Mouse (Mus musculus): Measurements from ENCODE around the gene Cped1. TPM values are rescaled to one million over a fixed set of nuclear protein-coding genes. Genes with fewer than 3 reads are reported as not detected.

Gene Cped1
- polyA plus RNA-seq, 1 experiment from 2014 or later: 2.7 TPM

DNA sequence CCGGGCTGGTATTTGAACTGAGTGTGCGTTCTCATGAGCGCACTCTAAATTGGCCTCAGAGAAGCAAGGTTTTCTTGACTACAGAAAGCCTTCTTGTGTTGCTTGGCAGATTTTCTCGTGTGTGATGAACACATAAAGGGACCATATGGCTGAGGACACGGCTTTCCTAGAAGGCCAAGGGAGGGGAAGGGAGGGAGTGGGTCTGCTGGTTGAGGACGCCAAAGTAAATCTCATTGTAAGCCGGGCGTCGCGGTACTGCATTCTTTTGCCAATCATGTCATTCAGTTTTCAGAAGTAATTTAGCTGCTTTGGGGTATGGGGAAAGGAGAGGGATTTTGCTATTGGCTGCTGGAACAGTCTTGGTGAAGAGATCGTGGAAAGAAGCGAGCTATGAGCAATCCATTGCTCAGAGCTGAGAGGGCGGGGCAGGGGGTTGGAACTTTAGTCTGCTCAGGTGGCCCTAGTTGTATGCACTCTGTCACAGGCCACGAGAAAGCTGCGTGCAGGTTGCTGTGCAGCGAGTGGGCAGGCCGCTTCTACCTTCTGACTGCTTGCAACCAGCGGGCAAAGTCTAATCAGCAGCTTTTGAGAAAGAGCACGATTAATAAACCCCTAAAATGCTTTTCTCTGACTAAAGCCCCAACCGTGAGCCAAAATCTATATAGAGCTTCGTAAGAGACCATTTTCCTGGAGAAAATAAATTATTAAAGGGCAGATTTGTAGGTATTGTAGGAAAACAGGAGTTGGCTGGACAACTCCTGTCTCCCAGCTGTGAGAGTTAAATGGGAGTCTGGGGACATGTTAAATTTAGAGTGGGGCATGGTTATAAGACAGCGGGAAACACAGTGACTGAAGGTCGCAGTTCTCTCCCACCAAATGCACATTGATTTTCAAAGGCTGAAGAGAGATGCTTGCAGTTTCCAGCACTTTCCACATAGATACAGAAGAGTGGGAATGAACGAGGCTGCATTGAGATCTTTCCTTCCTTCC, 203.9 kb downstream of the Cped1 start:
- no peak for ATAC-seq (ENCODE audit: low FRiP score)
- Histone ChIP-seq H3K4me2 (no peak overlapping the region), H3K36me3 (no peaks in the 10 kb centered on the region), H3K4me3 (replicated peaks) (no peak overlapping the region), H3K27ac (replicated peaks) (no peak overlapping the region), H3K4me1 (peaks cover 5% of the 10 kb centered on the region; the same call in 1 of the 2 replicates), H3K9me3 (replicated peaks) (no peaks in the 10 kb centered on the region), H3K9ac (replicated peaks) (no peak overlapping the region), H3K27me3 (replicated peaks) (no peaks in the 10 kb centered on the region)
- WGBS: 69% methylated on average over 24 of the region's 24 CpGs

- WGBS: 90% methylated on average over 3 of the region's 3 CpGs
- ATAC-seq (ENCODE audit: low FRiP score): no peak
- H3K9ac ChIP-seq (replicated peaks): no peak overlapping the region
These were observed 212.9 kb downstream of the Cped1 start for GRCm38 (mm10) chr6:22198603-22199002.

GRCm38 (mm10) chr6:22199473-22199872, 213.8 kb downstream of the Cped1 start:
- Histone ChIP-seq H3K4me1 (peaks cover 7% of the 10 kb centered on the region; the same call in 1 of the 2 replicates), H3K27me3 (replicated peaks) (no peaks in the 10 kb centered on the region), H3K9ac (replicated peaks) (no peak overlapping the region), H3K9me3 (replicated peaks) (no peaks in the 10 kb centered on the region), H3K27ac (replicated peaks) (no peak overlapping the region), H3K4me3 (replicated peaks) (no peak overlapping the region), H3K4me2 (no peak overlapping the region), H3K36me3 (no peaks in the 10 kb centered on the region)
- 88% methylated on average over 2 of the region's 2 CpGs for WGBS
- ATAC-seq (ENCODE audit: low FRiP score): no peak

More at GRCm38 (mm10) chr6:22198603-22199002, 212.9 kb downstream of the Cped1 start:
- no peak overlapping the region for H3K4me3 ChIP-seq (replicated peaks)
- no peaks in the 10 kb centered on the region for H3K36me3 ChIP-seq
- no peak overlapping the region for H3K4me2 ChIP-seq
- peaks cover 7% of the 10 kb centered on the region; the same call in 1 of the 2 replicates for H3K4me1 ChIP-seq
- H3K27me3 ChIP-seq (replicated peaks): no peaks in the 10 kb centered on the region
- no peaks in the 10 kb centered on the region for H3K9me3 ChIP-seq (replicated peaks)
- no peak overlapping the region for H3K27ac ChIP-seq (replicated peaks)

DNA sequence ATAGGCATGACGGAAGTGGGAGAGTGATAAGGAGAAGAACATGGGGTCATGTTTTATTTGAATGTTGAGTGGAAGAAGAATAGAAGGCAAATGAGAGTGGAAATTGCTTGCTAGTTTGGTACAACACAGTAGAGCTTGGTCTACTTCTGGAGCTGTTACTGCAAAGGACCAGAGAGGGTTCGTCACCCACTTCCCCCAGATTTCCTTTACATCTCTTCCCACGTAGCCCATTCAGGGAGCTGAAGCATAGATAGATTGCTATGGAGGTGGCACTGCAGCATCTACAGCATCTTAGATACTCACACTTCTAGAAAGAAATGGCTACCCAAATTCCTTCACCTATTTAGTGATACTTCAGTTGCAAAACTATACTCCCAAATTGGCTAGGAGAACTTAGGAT, 214.4 kb downstream of the Cped1 start:
- no peaks in the 10 kb centered on the region for H3K9me3 ChIP-seq (replicated peaks)
- H3K9ac ChIP-seq (replicated peaks): no peak overlapping the region

GRCm38 (mm10) chr6:22201879-22202278, 216.2 kb downstream of the Cped1 start:
- no peak overlapping the region for H3K9ac ChIP-seq (replicated peaks)
- H3K27me3 ChIP-seq (replicated peaks): no peaks in the 10 kb centered on the region
- ATAC-seq (ENCODE audit: low FRiP score): peak; percentile 60
- no peak overlapping the region for H3K4me2 ChIP-seq
- no peak overlapping the region for H3K27ac ChIP-seq (replicated peaks)
- H3K36me3 ChIP-seq: no peaks in the 10 kb centered on the region
- WGBS: 38% methylated on average over 3 of the region's 3 CpGs
- H3K9me3 ChIP-seq (replicated peaks): no peaks in the 10 kb centered on the region
- H3K4me1 ChIP-seq: peaks cover 15% of the 10 kb centered on the region; the same call in 1 of the 2 replicates
- no peak overlapping the region for H3K4me3 ChIP-seq (replicated peaks)

More for the DNA sequence above, 214.4 kb downstream of the Cped1 start:
- no peak for ATAC-seq (ENCODE audit: low FRiP score)
- H3K36me3 ChIP-seq: no peaks in the 10 kb centered on the region
- no peaks in the 10 kb centered on the region for H3K27me3 ChIP-seq (replicated peaks)
- H3K4me2 ChIP-seq: no peak overlapping the region
- H3K27ac ChIP-seq (replicated peaks): no peak overlapping the region
- peaks cover 7% of the 10 kb centered on the region; the same call in 1 of the 2 replicates for H3K4me1 ChIP-seq
- WGBS: 92% methylated on average over 3 of the region's 3 CpGs
- H3K4me3 ChIP-seq (replicated peaks): no peak overlapping the region

DNA sequence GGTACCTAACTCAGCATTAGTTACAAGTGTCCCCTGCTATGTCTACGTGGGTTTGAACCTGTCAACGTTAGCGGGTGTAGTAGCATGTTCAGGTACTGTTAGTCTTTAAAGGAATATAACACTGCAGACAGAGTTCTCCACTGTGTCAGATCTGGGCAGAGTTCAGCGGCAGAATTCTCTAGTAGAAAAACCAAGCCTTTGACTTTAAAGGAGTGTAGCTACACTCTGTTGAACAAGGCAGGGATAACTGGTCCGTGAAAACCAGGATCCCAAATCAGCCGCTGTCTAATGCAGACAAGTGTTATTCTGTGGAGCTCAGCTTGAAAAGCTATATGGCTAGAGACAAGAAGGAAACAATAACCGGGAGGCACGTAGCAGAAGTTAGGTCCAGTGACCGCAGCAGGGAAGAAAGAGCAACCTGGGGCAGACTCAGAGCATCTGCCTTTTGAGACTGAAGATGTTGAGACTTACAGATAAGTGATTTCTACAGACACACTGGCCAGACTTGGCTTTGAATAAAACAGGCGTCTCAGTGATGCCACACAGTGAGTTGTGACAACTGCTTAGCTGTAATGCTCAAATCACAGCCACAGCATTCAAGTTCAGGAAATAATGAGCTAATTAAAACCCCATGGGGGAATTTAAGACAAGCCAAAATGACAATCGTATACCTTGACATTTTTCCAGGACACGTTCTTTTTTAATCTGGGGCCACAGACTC, 219.5 kb downstream of the Cped1 start:
- Histone ChIP-seq H3K9me3 (replicated peaks) (no peaks in the 10 kb centered on the region), H3K4me1 (peaks cover 15% of the 10 kb centered on the region; the same call in 1 of the 2 replicates), H3K4me3 (replicated peaks) (peak overlapping the region; percentile 2; the same call in 1 of the 2 replicates), H3K4me2 (peak overlapping the region; percentile 42), H3K27ac (replicated peaks) (no peak overlapping the region), H3K36me3 (no peaks in the 10 kb centered on the region), H3K9ac (replicated peaks) (no peak overlapping the region), H3K27me3 (replicated peaks) (no peaks in the 10 kb centered on the region)
- WGBS: 60% methylated on average over 12 of the region's 12 CpGs
- ATAC-seq (ENCODE audit: low FRiP score): no peak

- H3K36me3 ChIP-seq: no peaks in the 10 kb centered on the region
- 0 out of 2 replicates have a peak, but pooled peaks have one; percentile 45 for ATAC-seq (ENCODE audit: low FRiP score)
- no peaks in the 10 kb centered on the region for H3K9me3 ChIP-seq (replicated peaks)
- H3K9ac ChIP-seq (replicated peaks): no peak overlapping the region
- peak overlapping the region; percentile 2; the same call in 1 of the 2 replicates for H3K4me3 ChIP-seq (replicated peaks)
- H3K4me1 ChIP-seq: peaks cover 15% of the 10 kb centered on the region; the same call in 1 of the 2 replicates
- peak overlapping the region; percentile 42 for H3K4me2 ChIP-seq
- no peaks in the 10 kb centered on the region for H3K27me3 ChIP-seq (replicated peaks)
- no peak overlapping the region for H3K27ac ChIP-seq (replicated peaks)
- 26% methylated on average over 7 of the region's 7 CpGs for WGBS
These were observed 220.0 kb downstream of the Cped1 start for GRCm38 (mm10) chr6:22205751-22206121.

GRCm38 (mm10) chr6:22206179-22206578, 220.5 kb downstream of the Cped1 start:
- H3K27me3 ChIP-seq (replicated peaks): no peaks in the 10 kb centered on the region
- H3K9me3 ChIP-seq (replicated peaks): no peaks in the 10 kb centered on the region
- H3K9ac ChIP-seq (replicated peaks): no peak overlapping the region
- H3K36me3 ChIP-seq: no peaks in the 10 kb centered on the region
- 0 out of 2 replicates have a peak overlapping the region, but pooled peaks have one; percentile 18 for H3K27ac ChIP-seq (replicated peaks)
- WGBS: 40% methylated on average over 14 of the region's 14 CpGs
- H3K4me2 ChIP-seq: peak overlapping the region; percentile 42
- ATAC-seq (ENCODE audit: low FRiP score): peak; percentile 56; the same call in 1 of the 2 replicates
- peaks cover 15% of the 10 kb centered on the region; the same call in 1 of the 2 replicates for H3K4me1 ChIP-seq
- peak overlapping the region; percentile 2; the same call in 1 of the 2 replicates for H3K4me3 ChIP-seq (replicated peaks)

GRCm38 (mm10) chr6:22206630-22207293, 221.0 kb downstream of the Cped1 start:
- 0 out of 2 replicates have a peak, but pooled peaks have one; percentile 25 for ATAC-seq (ENCODE audit: low FRiP score)
- peak overlapping the region; percentile 42 for H3K4me2 ChIP-seq
- H3K27ac ChIP-seq (replicated peaks): 0 out of 2 replicates have a peak overlapping the region, but pooled peaks have one; percentile 18

GRCm38 (mm10) chr6:22212158-22212557, 226.4 kb downstream of the Cped1 start:
- Histone ChIP-seq H3K27me3 (replicated peaks) (no peaks in the 10 kb centered on the region), H3K4me3 (replicated peaks) (no peak overlapping the region), H3K9ac (replicated peaks) (no peak overlapping the region), H3K9me3 (replicated peaks) (no peaks in the 10 kb centered on the region), H3K4me2 (no peak overlapping the region), H3K27ac (replicated peaks) (no peak overlapping the region), H3K4me1 (no peaks in the 10 kb centered on the region), H3K36me3 (no peaks in the 10 kb centered on the region)
- WGBS: 90% methylated on average over 6 of the region's 6 CpGs
- ATAC-seq (ENCODE audit: low FRiP score): no peak

More at GRCm38 (mm10) chr6:22206630-22207293, 221.0 kb downstream of the Cped1 start:
- 57% methylated on average over 6 of the region's 6 CpGs for WGBS
- H3K4me1 ChIP-seq: peaks cover 11% of the 10 kb centered on the region; the same call in 1 of the 2 replicates
- H3K9me3 ChIP-seq (replicated peaks): no peaks in the 10 kb centered on the region
- no peak overlapping the region for H3K9ac ChIP-seq (replicated peaks)
- no peaks in the 10 kb centered on the region for H3K27me3 ChIP-seq (replicated peaks)
- no peaks in the 10 kb centered on the region for H3K36me3 ChIP-seq
- H3K4me3 ChIP-seq (replicated peaks): no peak overlapping the region

DNA sequence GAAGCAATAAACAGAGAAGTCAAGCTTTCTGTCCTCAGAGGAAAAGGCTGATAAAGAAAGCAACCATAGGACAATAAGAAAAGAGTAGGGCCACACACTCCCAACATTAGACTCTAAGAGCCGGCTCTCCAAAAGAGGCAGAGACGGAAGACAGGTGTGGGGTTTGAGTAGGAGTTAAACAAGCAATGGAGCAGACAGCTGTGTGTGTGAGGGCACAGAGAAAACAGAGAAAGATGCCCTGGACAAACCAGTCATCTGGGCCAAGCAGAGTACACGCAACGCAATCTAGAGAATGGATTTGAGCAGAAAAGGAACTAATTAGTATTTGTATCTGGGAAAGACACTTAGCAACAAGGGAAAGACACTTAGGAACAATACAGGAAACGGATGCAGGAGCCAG, 227.5 kb downstream of the Cped1 start:
- Histone ChIP-seq H3K27ac (replicated peaks) (no peak overlapping the region), H3K36me3 (no peaks in the 10 kb centered on the region), H3K9me3 (replicated peaks) (no peaks in the 10 kb centered on the region), H3K4me3 (replicated peaks) (no peak overlapping the region), H3K27me3 (replicated peaks) (no peaks in the 10 kb centered on the region), H3K4me2 (no peak overlapping the region), H3K4me1 (no peaks in the 10 kb centered on the region), H3K9ac (replicated peaks) (no peak overlapping the region)
- WGBS: 78% methylated on average over 5 of the region's 5 CpGs
- no peak for ATAC-seq (ENCODE audit: low FRiP score)
